Mouse (Mus musculus): ENCODE measurements around the gene Dmrtb1. TPM values are rescaled to one million over a fixed set of nuclear protein-coding genes. Genes with fewer than 3 reads are reported as not detected.

Gene Dmrtb1
- polyA plus RNA-seq, 1 experiment from 2014 or later = not detected

DNA sequence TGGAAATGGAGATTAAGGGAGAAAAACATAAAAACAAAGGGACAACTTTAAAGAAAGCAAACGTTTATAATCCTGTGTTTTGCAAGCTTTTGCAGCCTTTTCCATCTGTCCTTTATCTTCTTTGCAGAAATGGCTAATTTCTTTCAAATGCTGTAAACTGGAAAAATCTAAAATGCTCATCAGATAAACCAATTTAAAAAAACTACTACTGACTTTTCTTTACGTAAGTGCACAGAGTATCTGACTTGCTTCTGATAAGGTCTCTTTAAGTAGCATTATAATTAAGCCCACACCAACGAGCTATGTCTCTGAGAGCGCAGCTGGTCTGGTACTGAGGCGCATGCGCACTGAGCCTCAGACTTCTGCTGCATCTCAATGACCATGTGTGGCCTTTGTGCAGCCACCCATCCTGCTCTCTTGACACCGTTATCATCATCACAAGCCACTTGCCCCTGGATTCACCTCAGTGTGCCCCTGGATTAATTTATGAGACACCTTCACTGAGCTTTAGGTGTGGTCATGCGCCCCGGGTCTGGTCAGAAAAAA, 32.8 kb upstream of the Dmrtb1 start:
- H3K36me3 ChIP-seq = no peaks in the 10 kb centered on the region
- peaks cover 6% of the 10 kb centered on the region; the same call in 1 of the 2 replicates for H3K4me1 ChIP-seq
- no peak overlapping the region for H3K27ac ChIP-seq
- 69% methylated on average over 9 of the region's 9 CpGs for WGBS
- H3K4me2 ChIP-seq = no peak overlapping the region
- H3K4me3 ChIP-seq (replicated peaks) = no peak overlapping the region
- H3K27me3 ChIP-seq = no peaks in the 10 kb centered on the region
- no peaks in the 10 kb centered on the region for H3K9me3 ChIP-seq (replicated peaks)
- no peak for ATAC-seq (replicated peaks; ENCODE audit: low FRiP score)
- H3K9ac ChIP-seq = no peak overlapping the region

GRCm38 (mm10) chr4:107706884-107707283, 22.9 kb upstream of the Dmrtb1 start:
- 75% methylated on average over 4 of the region's 4 CpGs for WGBS
- no peaks in the 10 kb centered on the region for H3K27me3 ChIP-seq
- H3K9ac ChIP-seq = no peak overlapping the region
- ATAC-seq (replicated peaks; ENCODE audit: low FRiP score) = no peak
- no peak overlapping the region for H3K4me2 ChIP-seq
- no peaks in the 10 kb centered on the region for H3K4me1 ChIP-seq
- H3K4me3 ChIP-seq (replicated peaks) = no peak overlapping the region
- no peaks in the 10 kb centered on the region for H3K9me3 ChIP-seq (replicated peaks)
- H3K27ac ChIP-seq = no peak overlapping the region
- H3K36me3 ChIP-seq = no peaks in the 10 kb centered on the region

GRCm38 (mm10) chr4:107704185-107704584, 20.2 kb upstream of the Dmrtb1 start:
- ATAC-seq (replicated peaks; ENCODE audit: low FRiP score) = no peak
- WGBS = 76% methylated on average over 1 of the region's 1 CpGs
- Histone ChIP-seq H3K4me1 (no peaks in the 10 kb centered on the region), H3K9me3 (replicated peaks) (no peaks in the 10 kb centered on the region), H3K4me2 (no peak overlapping the region), H3K4me3 (replicated peaks) (no peak overlapping the region), H3K9ac (no peak overlapping the region), H3K36me3 (no peaks in the 10 kb centered on the region), H3K27ac (no peak overlapping the region), H3K27me3 (no peaks in the 10 kb centered on the region)

DNA sequence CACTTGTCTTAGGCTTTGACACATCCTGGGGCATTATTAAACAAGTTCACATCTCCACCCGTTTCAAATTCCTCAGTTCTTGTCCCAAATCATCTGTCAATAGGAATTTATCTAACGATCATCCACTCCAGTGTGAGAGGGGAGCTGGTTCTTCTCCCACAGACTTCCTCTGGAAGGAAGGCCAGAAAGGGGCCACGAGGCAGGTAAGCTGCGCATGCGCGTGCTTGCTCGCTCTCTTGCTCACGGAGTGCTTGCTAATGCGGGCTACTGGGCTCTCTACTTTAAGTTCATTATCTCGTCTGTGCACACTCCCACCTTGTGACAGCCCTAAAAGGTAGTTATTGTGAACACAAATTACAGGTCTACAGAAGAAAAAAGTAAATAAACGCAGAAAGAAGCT, 17.6 kb upstream of the Dmrtb1 start:
- no peaks in the 10 kb centered on the region for H3K27me3 ChIP-seq
- WGBS = 86% methylated on average over 11 of the region's 11 CpGs
- no peak overlapping the region for H3K9ac ChIP-seq
- H3K36me3 ChIP-seq = no peaks in the 10 kb centered on the region
- no peak overlapping the region for H3K4me3 ChIP-seq (replicated peaks)
- H3K4me1 ChIP-seq = no peaks in the 10 kb centered on the region
- H3K9me3 ChIP-seq (replicated peaks) = no peaks in the 10 kb centered on the region
- H3K27ac ChIP-seq = no peak overlapping the region
- no peak overlapping the region for H3K4me2 ChIP-seq
- ATAC-seq (replicated peaks; ENCODE audit: low FRiP score) = no peak

GRCm38 (mm10) chr4:107701116-107701515, 17.1 kb upstream of the Dmrtb1 start:
- ATAC-seq (replicated peaks; ENCODE audit: low FRiP score) = no peak
- no peaks in the 10 kb centered on the region for H3K27me3 ChIP-seq
- H3K4me1 ChIP-seq = no peaks in the 10 kb centered on the region
- H3K36me3 ChIP-seq = no peaks in the 10 kb centered on the region
- 35% methylated on average over 11 of the region's 11 CpGs for WGBS
- no peak overlapping the region for H3K4me2 ChIP-seq
- H3K27ac ChIP-seq = no peak overlapping the region
- no peak overlapping the region for H3K4me3 ChIP-seq (replicated peaks)
- no peak overlapping the region for H3K9ac ChIP-seq
- no peaks in the 10 kb centered on the region for H3K9me3 ChIP-seq (replicated peaks)

GRCm38 (mm10) chr4:107699271-107699670, 15.2 kb upstream of the Dmrtb1 start:
- WGBS = 83% methylated on average over 9 of the region's 9 CpGs
- H3K9me3 ChIP-seq (replicated peaks) = no peaks in the 10 kb centered on the region
- no peaks in the 10 kb centered on the region for H3K27me3 ChIP-seq
- H3K36me3 ChIP-seq = no peaks in the 10 kb centered on the region
- no peak overlapping the region for H3K4me3 ChIP-seq (replicated peaks)
- no peaks in the 10 kb centered on the region for H3K4me1 ChIP-seq
- no peak for ATAC-seq (replicated peaks; ENCODE audit: low FRiP score)
- H3K9ac ChIP-seq = no peak overlapping the region
- no peak overlapping the region for H3K27ac ChIP-seq
- H3K4me2 ChIP-seq = no peak overlapping the region

DNA sequence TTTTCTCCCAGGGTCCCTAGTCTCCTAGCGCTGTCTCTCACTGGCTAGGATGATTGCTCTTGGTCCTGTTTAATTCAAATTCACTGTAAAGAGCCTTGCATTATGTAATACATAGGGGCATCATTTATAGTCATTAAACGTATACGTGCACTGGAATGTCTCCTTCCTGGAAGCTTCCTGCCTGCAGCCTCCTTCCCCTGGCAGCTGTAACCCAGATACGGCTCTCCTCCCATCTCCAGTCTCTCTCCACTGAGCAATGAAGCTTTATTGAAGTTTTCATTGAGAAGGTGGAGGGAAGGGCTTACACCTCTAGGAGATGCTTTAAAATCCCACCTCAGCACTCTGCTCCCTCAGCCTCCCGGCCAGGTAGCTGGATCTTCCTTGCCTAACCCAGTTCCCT, 9.8 kb upstream of the Dmrtb1 start:
- Histone ChIP-seq H3K27me3 (no peaks in the 10 kb centered on the region), H3K27ac (no peak overlapping the region), H3K9ac (no peak overlapping the region), H3K4me2 (no peak overlapping the region), H3K36me3 (no peaks in the 10 kb centered on the region), H3K9me3 (replicated peaks) (no peaks in the 10 kb centered on the region), H3K4me1 (no peaks in the 10 kb centered on the region), H3K4me3 (replicated peaks) (no peak overlapping the region)
- no peak for ATAC-seq (replicated peaks; ENCODE audit: low FRiP score)
- WGBS = 43% methylated on average over 5 of the region's 5 CpGs

DNA sequence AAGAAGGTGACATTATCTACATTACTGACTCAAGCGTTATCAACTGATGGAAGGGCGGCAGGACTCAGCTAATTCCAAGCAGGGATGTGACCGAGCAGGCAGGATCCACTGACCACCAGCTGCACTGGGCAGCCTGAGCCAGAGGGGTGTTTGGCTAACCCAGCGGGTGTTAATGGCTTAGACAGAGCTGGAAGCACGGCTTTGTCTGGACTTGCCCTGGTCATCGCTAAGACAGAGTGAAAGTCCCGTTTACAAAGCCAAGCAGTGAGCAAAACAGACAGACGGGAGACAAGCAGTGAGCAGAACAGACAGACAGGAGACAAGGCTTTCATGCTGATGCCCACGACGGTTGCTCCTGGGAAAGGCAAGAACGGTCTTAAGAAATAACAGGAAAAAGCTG, 4.2 kb upstream of the Dmrtb1 start:
- ATAC-seq (replicated peaks; ENCODE audit: low FRiP score) = no peak
- Histone ChIP-seq H3K9ac (no peak overlapping the region), H3K9me3 (replicated peaks) (no peaks in the 10 kb centered on the region), H3K4me3 (replicated peaks) (no peak overlapping the region), H3K27me3 (no peaks in the 10 kb centered on the region; the same call in 1 of the 2 replicates), H3K36me3 (no peaks in the 10 kb centered on the region), H3K4me1 (peaks cover 6% of the 10 kb centered on the region; the same call in 1 of the 2 replicates), H3K27ac (no peak overlapping the region), H3K4me2 (peak overlapping the region; percentile 2; the same call in 1 of the 2 replicates)
- 9% methylated on average over 11 of the region's 11 CpGs for WGBS

DNA sequence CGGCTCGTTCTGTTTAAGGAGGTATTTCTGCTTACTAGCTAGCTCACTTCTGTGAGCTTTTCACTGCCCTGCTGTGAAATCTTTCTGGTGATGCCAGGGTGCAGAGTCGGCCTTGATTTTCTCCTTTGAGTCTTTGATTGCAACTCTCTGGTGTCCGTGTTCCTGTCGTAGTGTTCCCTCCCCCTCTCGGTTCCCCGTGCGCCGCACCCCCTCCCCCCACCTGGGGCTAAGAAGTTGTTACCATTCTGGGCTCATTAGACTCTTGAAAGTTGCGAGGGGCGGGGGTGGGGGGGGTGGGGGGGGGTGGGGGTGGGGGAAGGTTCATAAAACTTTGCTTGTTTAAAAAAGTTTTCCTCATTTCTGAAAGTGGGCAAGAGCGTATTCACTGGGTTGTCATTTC, 3.1 kb upstream of the Dmrtb1 start:
- Histone ChIP-seq H3K4me2 (no peak overlapping the region), H3K9me3 (replicated peaks) (no peaks in the 10 kb centered on the region), H3K36me3 (no peaks in the 10 kb centered on the region), H3K27ac (no peak overlapping the region), H3K9ac (no peak overlapping the region), H3K27me3 (no peaks in the 10 kb centered on the region; the same call in 1 of the 2 replicates), H3K4me1 (peaks cover 6% of the 10 kb centered on the region; the same call in 1 of the 2 replicates), H3K4me3 (replicated peaks) (no peak overlapping the region)
- no peak for ATAC-seq (replicated peaks; ENCODE audit: low FRiP score)
- WGBS = 38% methylated on average over 12 of the region's 12 CpGs

GRCm38 (mm10) chr4:107683006-107683756, 849 bp downstream of the Dmrtb1 start:
- Histone ChIP-seq H3K4me3 (replicated peaks) (no peak overlapping the region), H3K4me1 (peaks cover 3% of the 10 kb centered on the region; the same call in 1 of the 2 replicates), H3K9me3 (replicated peaks) (no peaks in the 10 kb centered on the region)

GRCm38 (mm10) chr4:107681099-107681849, 2.8 kb downstream of the Dmrtb1 start:
- Histone ChIP-seq H3K4me2 (no peak overlapping the region), H3K4me1 (no peaks in the 10 kb centered on the region), H3K36me3 (no peaks in the 10 kb centered on the region), H3K9ac (no peak overlapping the region), H3K4me3 (replicated peaks) (no peak overlapping the region), H3K27me3 (peaks cover 6% of the 10 kb centered on the region; the same call in 1 of the 2 replicates), H3K9me3 (replicated peaks) (no peaks in the 10 kb centered on the region), H3K27ac (no peak overlapping the region)
- ATAC-seq (replicated peaks; ENCODE audit: low FRiP score) = no peak
- WGBS = 34% methylated on average over 9 of the region's 9 CpGs

More at GRCm38 (mm10) chr4:107683006-107683756, 849 bp downstream of the Dmrtb1 start:
- ATAC-seq (replicated peaks; ENCODE audit: low FRiP score) = no peak
- no peak overlapping the region for H3K4me2 ChIP-seq
- no peaks in the 10 kb centered on the region for H3K36me3 ChIP-seq
- no peak overlapping the region for H3K9ac ChIP-seq
- no peak overlapping the region for H3K27ac ChIP-seq
- 89% methylated on average over 37 of the region's 37 CpGs for WGBS
- H3K27me3 ChIP-seq = peaks cover 6% of the 10 kb centered on the region

Data from kidney, embryonic 15.5 days (tissue).